Mouse (Mus musculus): ENCODE measurements at regions not wholly inside any gene's neighbourhood (a gene's known extent, or its start where the extent isn't known, plus 50 kb on each side); places are given as distances from the start of the nearest gene placed in this dataset.
"Not testable (repeated sequence)": the region's sequence is repeated elsewhere in the genome, so short reads cannot be mapped to it uniquely, and the experiment has no call there.

DNA sequence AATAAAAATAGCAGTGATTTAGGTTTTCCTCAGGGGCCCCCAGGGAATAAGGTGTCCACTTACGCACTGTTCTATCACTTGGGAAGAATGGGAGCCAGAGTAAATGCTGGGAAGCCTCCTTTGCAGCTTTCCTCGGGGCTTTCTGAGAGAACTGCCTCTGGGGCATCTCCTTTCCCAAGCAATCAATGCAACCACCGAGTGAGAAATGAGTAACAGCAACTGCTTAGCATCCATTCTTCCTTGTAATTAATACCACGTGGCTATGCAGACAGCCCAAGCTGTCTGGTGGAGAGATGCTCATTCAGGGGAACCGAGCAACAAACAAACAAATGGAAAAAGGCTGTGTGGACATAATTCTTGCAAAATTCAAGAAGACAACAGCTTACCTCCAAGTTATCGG lies 117.9 kb upstream of the Camk1g start:
- no peak overlapping the region for H3K4me3 ChIP-seq (replicated peaks; ENCODE audit: low read depth, low read length)
- no peaks in the 10 kb centered on the region for H3K9me3 ChIP-seq (ENCODE audit: control insufficient read depth, low read length)
- ATAC-seq (ENCODE audit: low FRiP score, low TSS enrichment), result no peak
- DNase-seq, result peak; percentile 34
- no peaks in the 10 kb centered on the region for H3K4me1 ChIP-seq (ENCODE audit: control insufficient read depth, insufficient read depth, low read length)
- no peak overlapping the region for H3K9ac ChIP-seq (replicated peaks; ENCODE audit: low read length)
- no peaks in the 10 kb centered on the region for H3K36me3 ChIP-seq (ENCODE audit: control insufficient read depth, insufficient read depth, low read length)
- H3K27me3 ChIP-seq (ENCODE audit: control insufficient read depth, insufficient read depth, low read length), result no peaks in the 10 kb centered on the region
- no peak overlapping the region for H3K4me2 ChIP-seq (ENCODE audit: low read length)
- no peak overlapping the region for H3K27ac ChIP-seq (replicated peaks; ENCODE audit: low read depth, low read length)
- 57% methylated on average over 6 of the region's 6 CpGs for WGBS

DNA sequence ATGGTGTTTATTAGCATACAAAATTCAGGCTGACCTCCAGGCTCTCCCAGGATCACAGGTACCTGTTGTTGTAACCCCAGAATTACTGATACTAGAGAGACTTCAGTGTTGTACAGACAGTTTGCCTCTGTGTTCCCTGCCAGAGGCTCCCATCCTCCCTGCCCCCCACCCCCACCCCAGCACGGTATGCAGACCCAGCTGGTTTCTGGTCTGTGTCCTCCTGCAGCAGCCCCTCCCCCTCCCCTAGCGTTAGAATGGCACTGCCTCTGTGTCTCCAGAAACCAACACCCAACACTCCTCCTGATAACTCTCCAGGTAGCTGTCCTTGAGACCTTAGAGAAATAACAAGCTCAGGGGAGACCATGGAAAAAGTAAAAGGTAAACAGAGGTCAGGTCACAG lies 116.6 kb upstream of the Camk1g start:
- not testable (repeated sequence) for H3K27me3 ChIP-seq (ENCODE audit: control insufficient read depth, insufficient read depth, low read length); DNase-seq; H3K9ac ChIP-seq (replicated peaks; ENCODE audit: low read length); H3K27ac ChIP-seq (replicated peaks; ENCODE audit: low read depth, low read length); H3K4me3 ChIP-seq (replicated peaks; ENCODE audit: low read depth, low read length); H3K4me2 ChIP-seq (ENCODE audit: low read length); H3K9me3 ChIP-seq (ENCODE audit: control insufficient read depth, low read length); H3K4me1 ChIP-seq (ENCODE audit: control insufficient read depth, insufficient read depth, low read length); H3K36me3 ChIP-seq (ENCODE audit: control insufficient read depth, insufficient read depth, low read length); ATAC-seq (ENCODE audit: low FRiP score, low TSS enrichment)
- WGBS, result 3% methylated on average over 2 of the region's 2 CpGs

DNA sequence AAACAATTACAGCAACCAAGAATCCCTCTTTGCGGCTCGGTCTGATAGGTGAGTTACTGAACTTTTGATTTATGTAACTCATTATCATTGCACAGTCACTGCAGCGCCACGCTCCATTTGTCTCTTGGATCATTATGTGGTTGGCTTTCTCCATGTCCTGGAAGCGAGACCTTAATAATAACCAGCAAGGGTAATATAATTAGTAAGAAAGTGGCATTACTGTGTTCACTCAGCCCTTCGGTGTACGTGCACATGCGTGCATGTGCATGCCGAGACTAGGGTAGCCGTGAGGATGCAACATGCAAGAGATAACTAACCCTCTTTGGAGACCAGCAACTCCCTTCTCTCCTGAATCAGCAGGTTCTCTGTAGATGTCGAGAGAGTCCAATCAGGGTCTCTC lies 114.9 kb upstream of the Camk1g start:
- no peak for DNase-seq
- Histone ChIP-seq H3K4me2 (ENCODE audit: low read length) (no peak overlapping the region), H3K9me3 (ENCODE audit: control insufficient read depth, low read length) (no peaks in the 10 kb centered on the region), H3K4me3 (replicated peaks; ENCODE audit: low read depth, low read length) (no peak overlapping the region), H3K27me3 (ENCODE audit: control insufficient read depth, insufficient read depth, low read length) (no peaks in the 10 kb centered on the region), H3K9ac (replicated peaks; ENCODE audit: low read length) (no peak overlapping the region), H3K4me1 (ENCODE audit: control insufficient read depth, insufficient read depth, low read length) (no peaks in the 10 kb centered on the region), H3K27ac (replicated peaks; ENCODE audit: low read depth, low read length) (no peak overlapping the region), H3K36me3 (ENCODE audit: control insufficient read depth, insufficient read depth, low read length) (no peaks in the 10 kb centered on the region)
- 77% methylated on average over 11 of the region's 11 CpGs for WGBS
- no peak for ATAC-seq (ENCODE audit: low FRiP score, low TSS enrichment)

DNA sequence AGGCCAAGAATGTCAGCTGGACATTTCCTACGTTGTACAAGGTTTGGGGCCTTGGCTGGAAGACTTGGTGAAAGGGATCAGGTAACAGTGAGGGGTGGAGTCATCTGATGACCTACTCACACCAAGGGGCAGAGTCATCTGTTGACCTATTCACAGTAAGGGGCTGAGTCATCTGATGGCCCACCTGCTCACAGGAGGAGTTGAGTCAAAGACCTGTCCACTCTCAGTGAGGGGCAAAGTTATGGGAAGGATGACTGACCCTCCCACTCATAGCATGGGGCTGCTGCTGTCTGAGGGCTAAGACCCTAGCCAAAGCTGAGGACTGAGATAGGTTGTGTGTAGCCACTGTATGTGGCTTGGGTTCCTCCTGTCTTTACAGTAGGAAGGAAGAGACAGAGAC lies 107.2 kb upstream of the Camk1g start:
- no peak overlapping the region for H3K4me2 ChIP-seq (ENCODE audit: low read length)
- H3K27ac ChIP-seq (replicated peaks; ENCODE audit: low read depth, low read length), result no peak overlapping the region
- WGBS, result 48% methylated on average over 1 of the region's 1 CpGs
- ATAC-seq (ENCODE audit: low FRiP score, low TSS enrichment) (no peak), DNase-seq (no peak)
- H3K4me3 ChIP-seq (replicated peaks; ENCODE audit: low read depth, low read length), result no peak overlapping the region
- H3K4me1 ChIP-seq (ENCODE audit: control insufficient read depth, insufficient read depth, low read length), result no peaks in the 10 kb centered on the region
- no peaks in the 10 kb centered on the region for H3K36me3 ChIP-seq (ENCODE audit: control insufficient read depth, insufficient read depth, low read length)
- H3K9me3 ChIP-seq (ENCODE audit: control insufficient read depth, low read length), result no peaks in the 10 kb centered on the region
- H3K27me3 ChIP-seq (ENCODE audit: control insufficient read depth, insufficient read depth, low read length), result no peaks in the 10 kb centered on the region
- no peak overlapping the region for H3K9ac ChIP-seq (replicated peaks; ENCODE audit: low read length)

DNA sequence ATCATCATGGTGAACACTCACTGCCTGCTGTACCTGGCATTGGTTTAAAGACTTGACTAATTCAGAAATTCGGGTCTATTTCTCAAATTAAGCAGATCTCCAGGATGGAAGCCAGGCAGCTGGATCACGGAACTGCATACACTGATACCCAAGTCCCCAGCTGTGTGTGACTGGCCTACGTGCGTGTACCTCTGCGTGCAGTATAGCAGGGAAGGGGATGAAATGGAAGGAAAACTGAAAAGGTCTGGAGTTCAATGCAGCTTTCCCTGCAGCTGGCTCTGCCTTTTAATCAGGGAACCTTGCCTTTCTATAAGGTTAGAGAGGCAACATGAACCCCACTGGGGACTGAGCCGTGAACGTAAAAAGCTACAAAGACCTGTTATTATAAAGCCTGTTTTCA lies 106.7 kb upstream of the Camk1g start:
- Histone ChIP-seq H3K9ac (replicated peaks; ENCODE audit: low read length) (no peak overlapping the region), H3K27ac (replicated peaks; ENCODE audit: low read depth, low read length) (no peak overlapping the region), H3K4me3 (replicated peaks; ENCODE audit: low read depth, low read length) (no peak overlapping the region), H3K4me1 (ENCODE audit: control insufficient read depth, insufficient read depth, low read length) (no peaks in the 10 kb centered on the region), H3K36me3 (ENCODE audit: control insufficient read depth, insufficient read depth, low read length) (no peaks in the 10 kb centered on the region), H3K27me3 (ENCODE audit: control insufficient read depth, insufficient read depth, low read length) (no peaks in the 10 kb centered on the region), H3K9me3 (ENCODE audit: control insufficient read depth, low read length) (no peaks in the 10 kb centered on the region), H3K4me2 (ENCODE audit: low read length) (no peak overlapping the region)
- no peak for DNase-seq
- ATAC-seq (ENCODE audit: low FRiP score, low TSS enrichment), result no peak
- WGBS, result 82% methylated on average over 7 of the region's 7 CpGs

DNA sequence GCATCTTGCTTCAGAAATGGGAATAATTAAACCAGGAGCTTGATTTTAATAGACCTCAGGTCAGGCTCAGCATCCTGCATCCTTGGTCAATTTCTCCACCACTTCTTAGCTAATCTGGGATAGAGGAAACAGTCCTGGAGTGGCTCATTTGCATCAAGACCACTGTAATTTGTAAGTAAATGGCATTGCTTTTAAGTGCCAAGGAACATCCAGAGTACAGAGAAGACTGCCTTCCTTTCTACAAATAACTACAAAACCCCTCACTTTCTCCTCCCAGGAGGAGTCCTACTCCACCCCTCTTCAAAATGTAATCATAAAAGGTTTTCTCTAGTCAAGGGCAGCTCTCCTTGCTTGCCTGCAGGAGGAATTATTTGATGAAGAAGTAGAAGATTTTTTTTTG lies 96.2 kb upstream of the Camk1g start:
- no peak overlapping the region for H3K4me3 ChIP-seq (replicated peaks; ENCODE audit: low read depth, low read length)
- no peak overlapping the region for H3K27ac ChIP-seq (replicated peaks; ENCODE audit: low read depth, low read length)
- ATAC-seq (ENCODE audit: low FRiP score, low TSS enrichment) (no peak), DNase-seq (no peak)
- H3K9ac ChIP-seq (replicated peaks; ENCODE audit: low read length), result no peak overlapping the region
- no peaks in the 10 kb centered on the region for H3K36me3 ChIP-seq (ENCODE audit: control insufficient read depth, insufficient read depth, low read length)
- H3K4me2 ChIP-seq (ENCODE audit: low read length), result no peak overlapping the region
- H3K4me1 ChIP-seq (ENCODE audit: control insufficient read depth, insufficient read depth, low read length), result no peaks in the 10 kb centered on the region
- H3K27me3 ChIP-seq (ENCODE audit: control insufficient read depth, insufficient read depth, low read length), result no peaks in the 10 kb centered on the region
- H3K9me3 ChIP-seq (ENCODE audit: control insufficient read depth, low read length), result no peaks in the 10 kb centered on the region

DNA sequence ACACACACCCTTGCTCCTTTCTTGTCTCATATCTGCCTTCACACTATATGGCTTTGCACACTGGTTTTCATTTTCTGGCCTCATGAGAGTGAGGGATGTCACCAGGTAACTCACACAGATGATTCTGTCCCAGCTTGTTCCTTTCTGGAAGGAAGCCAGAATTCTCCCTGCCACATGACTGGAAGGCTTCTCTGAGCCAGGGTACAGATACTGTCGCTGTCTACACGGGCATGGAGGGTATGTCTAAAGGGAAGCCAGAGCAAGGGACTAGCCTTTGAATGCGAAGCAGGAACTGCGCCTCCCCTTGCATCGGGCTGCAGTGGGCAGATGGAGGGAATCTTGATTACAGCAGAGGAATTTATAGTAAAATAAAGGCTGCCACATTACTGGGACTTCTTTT lies 89.6 kb upstream of the Camk1g start:
- H3K4me2 ChIP-seq (ENCODE audit: low read length), result no peak overlapping the region
- H3K27me3 ChIP-seq (ENCODE audit: control insufficient read depth, insufficient read depth, low read length), result no peaks in the 10 kb centered on the region
- H3K4me3 ChIP-seq (replicated peaks; ENCODE audit: low read depth, low read length), result no peak overlapping the region
- 77% methylated on average over 5 of the region's 5 CpGs for WGBS
- no peak for ATAC-seq (ENCODE audit: low FRiP score, low TSS enrichment)
- peak; percentile 32 for DNase-seq
- no peaks in the 10 kb centered on the region for H3K36me3 ChIP-seq (ENCODE audit: control insufficient read depth, insufficient read depth, low read length)
- H3K9ac ChIP-seq (replicated peaks; ENCODE audit: low read length), result no peak overlapping the region
- H3K27ac ChIP-seq (replicated peaks; ENCODE audit: low read depth, low read length), result no peak overlapping the region
- H3K4me1 ChIP-seq (ENCODE audit: control insufficient read depth, insufficient read depth, low read length), result no peaks in the 10 kb centered on the region
- H3K9me3 ChIP-seq (ENCODE audit: control insufficient read depth, low read length), result no peaks in the 10 kb centered on the region

DNA sequence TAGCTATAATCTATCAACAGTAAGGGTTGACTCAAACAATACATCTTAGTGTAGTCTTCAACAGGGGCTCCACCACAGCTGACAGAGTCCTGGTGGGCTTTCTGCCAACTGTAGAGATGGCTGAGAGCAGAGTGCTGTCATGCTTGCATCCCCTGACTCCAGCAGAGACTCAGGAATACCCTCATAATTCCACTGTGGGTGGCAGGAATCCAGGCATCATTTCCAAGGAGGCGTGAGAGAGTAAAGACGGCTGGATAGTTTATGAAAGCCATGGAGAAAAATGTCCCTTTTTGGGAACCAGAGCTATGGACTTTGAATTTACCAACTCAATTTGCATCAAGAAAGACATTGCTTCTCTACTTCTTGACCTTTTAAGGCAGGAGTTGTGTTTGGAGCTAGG lies 87.8 kb upstream of the Camk1g start:
- Histone ChIP-seq H3K9me3 (ENCODE audit: control insufficient read depth, low read length) (no peaks in the 10 kb centered on the region), H3K36me3 (ENCODE audit: control insufficient read depth, insufficient read depth, low read length) (no peaks in the 10 kb centered on the region), H3K4me3 (replicated peaks; ENCODE audit: low read depth, low read length) (no peak overlapping the region), H3K9ac (replicated peaks; ENCODE audit: low read length) (no peak overlapping the region), H3K4me2 (ENCODE audit: low read length) (no peak overlapping the region), H3K4me1 (ENCODE audit: control insufficient read depth, insufficient read depth, low read length) (no peaks in the 10 kb centered on the region), H3K27ac (replicated peaks; ENCODE audit: low read depth, low read length) (no peak overlapping the region), H3K27me3 (ENCODE audit: control insufficient read depth, insufficient read depth, low read length) (no peaks in the 10 kb centered on the region)
- DNase-seq, result no peak
- 91% methylated on average over 2 of the region's 2 CpGs for WGBS
- no peak for ATAC-seq (ENCODE audit: low FRiP score, low TSS enrichment)

DNA sequence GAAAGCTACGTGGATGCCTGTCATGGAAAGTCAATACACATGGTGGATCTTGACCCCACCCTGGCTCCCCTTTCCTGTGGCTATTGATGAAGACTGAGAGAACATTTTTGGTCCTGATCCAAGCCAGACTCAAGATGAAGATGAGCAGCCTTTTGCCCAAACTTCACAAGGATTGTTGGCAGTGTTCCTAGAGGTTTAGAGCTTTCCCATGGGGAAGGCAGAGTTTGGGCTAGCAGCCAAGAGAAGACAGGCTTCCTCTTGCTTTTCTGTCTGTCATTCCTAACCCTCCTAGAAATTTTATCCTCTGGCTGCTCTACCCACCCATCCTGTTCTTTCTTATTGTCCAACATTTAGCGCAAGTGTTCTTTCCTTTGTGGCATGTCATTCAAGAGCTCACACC lies 83.6 kb upstream of the Camk1g start:
- Histone ChIP-seq H3K27me3 (ENCODE audit: control insufficient read depth, insufficient read depth, low read length) (no peaks in the 10 kb centered on the region), H3K4me3 (replicated peaks; ENCODE audit: low read depth, low read length) (no peak overlapping the region), H3K27ac (replicated peaks; ENCODE audit: low read depth, low read length) (no peak overlapping the region), H3K4me1 (ENCODE audit: control insufficient read depth, insufficient read depth, low read length) (peaks cover 21% of the 10 kb centered on the region), H3K9me3 (ENCODE audit: control insufficient read depth, low read length) (no peaks in the 10 kb centered on the region), H3K9ac (replicated peaks; ENCODE audit: low read length) (no peak overlapping the region), H3K36me3 (ENCODE audit: control insufficient read depth, insufficient read depth, low read length) (no peaks in the 10 kb centered on the region), H3K4me2 (ENCODE audit: low read length) (no peak overlapping the region)
- WGBS, result 67% methylated on average over 2 of the region's 2 CpGs
- peak; percentile 39 for DNase-seq
- no peak for ATAC-seq (ENCODE audit: low FRiP score, low TSS enrichment)
